Mouse (Mus musculus): ENCODE data around the gene Ube2m.

The Ube2m gene

GRCm38 (mm10) chr7:13034148-13034977, 3.7 kb downstream of the Ube2m start, which contains the start of gene Chmp2a:
Chmp2a (minus strand) TSS chr7:13034807.
- peak; percentile 96 for DNase-seq (ENCODE audit: inconsistent ontology term)

DNA sequence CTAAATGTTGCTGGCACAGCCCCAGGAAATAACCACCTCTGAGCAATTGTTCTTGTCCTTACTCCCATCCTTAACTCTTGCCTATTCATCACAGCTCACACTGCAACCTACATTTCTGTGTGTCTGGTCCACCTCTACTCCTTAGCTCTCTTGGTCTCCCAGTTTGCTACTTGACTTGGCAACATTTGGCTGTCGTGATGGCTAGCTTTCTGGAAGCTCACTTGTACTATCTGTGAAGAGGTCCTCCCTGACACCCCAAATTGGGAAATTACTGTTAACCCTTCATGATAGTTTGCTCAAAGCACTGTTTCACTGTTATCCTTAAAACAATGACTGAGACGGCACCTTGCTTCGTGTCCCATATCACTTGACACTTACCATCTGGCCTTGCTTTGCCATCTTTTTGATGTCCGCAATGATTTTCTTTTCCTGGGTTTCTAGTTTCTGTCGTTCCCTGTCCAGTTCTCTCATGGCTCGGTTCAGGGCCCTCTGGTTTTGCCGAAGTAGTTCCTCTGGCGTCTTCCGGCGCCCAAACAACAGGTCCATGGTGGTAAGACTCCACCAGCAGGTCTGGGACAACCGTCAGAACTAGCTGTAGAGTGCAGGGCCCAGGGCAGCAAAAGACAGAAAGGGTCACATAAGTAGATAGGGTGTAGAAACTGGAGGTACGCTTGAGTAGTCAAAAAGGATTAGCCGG, 4.5 kb downstream of the Ube2m start:
- peak; percentile 21 for DNase-seq (ENCODE audit: inconsistent ontology term)

- DNase-seq (ENCODE audit: inconsistent ontology term): no peak
Measured at GRCm38 (mm10) chr7:13032541-13032940, 5.5 kb downstream of the Ube2m start.

- DNase-seq (ENCODE audit: inconsistent ontology term): no peak
Measured at GRCm38 (mm10) chr7:13031983-13032382, 6.1 kb downstream of the Ube2m start.

DNA sequence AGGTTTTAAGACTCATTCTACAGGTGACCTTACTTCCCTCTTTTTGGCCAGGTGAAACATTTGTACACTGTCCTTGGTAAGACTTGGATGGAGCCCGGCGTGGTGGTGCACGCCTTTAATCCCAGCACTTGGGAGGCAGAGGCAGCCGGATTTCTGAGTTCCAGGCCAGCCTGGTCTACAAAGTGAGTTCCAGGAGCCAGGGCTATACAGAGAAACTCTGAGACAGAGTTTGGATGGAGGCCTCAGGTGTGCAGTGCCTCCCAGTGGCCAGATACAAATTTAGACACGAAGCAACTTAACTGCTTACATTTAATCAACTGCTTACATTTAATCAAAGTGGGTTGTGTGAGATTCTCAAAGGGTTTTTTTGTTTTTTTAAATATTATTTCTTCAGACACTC, 7.0 kb downstream of the Ube2m start:
- DNase-seq (ENCODE audit: inconsistent ontology term): no peak

DNA sequence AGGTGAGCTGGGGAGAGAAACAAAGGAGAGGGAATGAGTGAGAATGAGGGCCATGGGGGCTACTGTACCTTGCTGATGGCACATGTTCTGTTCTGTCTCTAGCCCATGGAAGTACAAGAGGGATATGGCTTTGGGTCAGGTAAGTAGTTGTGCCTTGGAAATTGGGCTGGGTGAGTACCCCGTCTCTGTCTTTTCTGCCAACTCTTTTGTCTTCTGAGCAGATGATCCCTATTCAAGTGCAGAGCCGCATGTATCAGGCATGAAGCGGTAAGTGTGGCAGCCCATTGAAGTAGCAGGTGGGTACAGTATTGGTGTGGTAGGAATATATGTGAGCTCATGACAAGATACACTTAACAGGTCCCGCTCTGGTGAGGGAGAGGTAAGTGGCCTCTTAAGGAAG, 9.1 kb downstream of the Ube2m start:
- DNase-seq (ENCODE audit: inconsistent ontology term): no peak

- DNase-seq (ENCODE audit: inconsistent ontology term): no peak
Measured at GRCm38 (mm10) chr7:13025511-13026112, 12.5 kb downstream of the Ube2m start.

GRCm38 (mm10) chr7:13024805-13025204, 13.3 kb downstream of the Ube2m start:
- peak; percentile 82 for DNase-seq (ENCODE audit: inconsistent ontology term)

DNA sequence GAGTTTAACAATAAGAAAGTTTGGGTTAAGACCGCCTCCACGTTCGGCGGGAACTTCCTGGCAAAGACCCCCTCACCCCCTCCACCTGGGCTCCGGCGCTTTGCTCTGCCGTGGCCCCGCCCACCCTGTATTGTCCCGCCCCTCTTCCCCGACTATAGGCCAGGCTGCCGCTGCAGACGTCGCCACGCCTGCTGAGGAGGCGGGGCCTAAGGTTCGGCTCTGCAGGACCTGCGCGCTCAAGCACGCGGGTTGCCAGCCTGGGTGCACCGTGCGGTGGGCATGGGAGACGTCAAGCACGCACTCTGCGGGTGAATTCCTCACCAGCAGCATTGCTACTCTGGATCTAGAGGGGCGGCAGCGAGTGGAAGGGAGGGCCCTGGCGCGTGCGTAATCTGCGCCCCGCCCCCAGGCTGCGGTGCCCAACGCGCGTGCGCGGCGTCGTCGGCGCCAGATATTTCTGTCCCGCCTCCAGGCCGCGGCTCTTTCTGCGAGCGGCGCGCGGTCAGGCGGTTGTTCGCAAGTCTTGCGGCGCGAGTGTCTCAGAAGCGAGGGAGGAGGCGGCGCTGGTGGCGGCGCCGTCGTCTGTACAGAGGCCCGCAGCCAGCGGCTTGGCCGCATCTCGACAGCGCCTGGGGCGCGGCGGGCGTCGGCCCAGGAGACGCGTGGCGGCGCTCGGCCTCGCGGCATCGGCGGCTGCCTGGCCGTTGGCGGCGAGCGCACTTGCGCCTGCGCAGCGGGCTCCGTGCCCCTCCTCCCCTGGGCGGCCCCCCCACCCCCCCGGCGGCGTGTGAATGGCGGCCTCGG, 13.9 kb downstream of the Ube2m start:
- peak; percentile 96 for DNase-seq (ENCODE audit: inconsistent ontology term)

DNA sequence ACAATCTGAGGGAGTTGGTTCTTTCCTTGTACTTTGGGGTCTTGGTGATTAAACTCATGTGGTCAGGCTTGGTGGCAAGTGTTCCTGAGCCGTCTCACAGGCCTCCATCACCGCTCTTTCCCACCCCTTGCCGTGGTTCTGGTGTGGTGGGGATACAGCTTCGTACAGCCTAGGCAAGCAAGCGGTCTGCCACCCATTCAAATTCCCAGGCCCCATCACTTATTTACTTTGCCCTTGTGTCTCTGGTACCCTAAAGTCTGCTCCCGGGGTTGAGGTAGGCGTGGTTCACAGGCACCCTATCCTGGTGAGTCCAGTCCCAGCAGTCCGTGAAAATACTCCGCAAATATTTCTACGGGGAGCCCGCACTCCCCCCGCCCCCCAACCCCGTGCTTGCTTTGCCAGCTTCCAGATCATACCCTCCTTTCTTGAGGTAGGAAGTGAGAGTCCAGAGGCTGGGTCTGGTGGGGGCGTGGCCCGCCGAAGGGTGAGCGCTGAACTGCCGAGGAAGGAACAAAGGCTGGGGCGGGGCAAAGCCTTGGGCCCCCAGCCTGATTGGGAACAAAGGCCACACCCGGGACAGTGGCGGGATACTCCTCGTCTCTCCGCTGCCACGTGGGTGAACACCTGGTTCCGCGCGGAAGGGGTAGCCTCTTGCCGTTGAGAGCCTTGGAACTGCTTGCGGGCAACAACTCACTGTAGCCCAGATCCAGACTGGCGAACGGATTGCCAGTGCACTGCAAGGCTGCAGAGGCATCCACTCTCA, 15.1 kb downstream of the Ube2m start:
- DNase-seq (ENCODE audit: inconsistent ontology term): peak; percentile 85

DNA sequence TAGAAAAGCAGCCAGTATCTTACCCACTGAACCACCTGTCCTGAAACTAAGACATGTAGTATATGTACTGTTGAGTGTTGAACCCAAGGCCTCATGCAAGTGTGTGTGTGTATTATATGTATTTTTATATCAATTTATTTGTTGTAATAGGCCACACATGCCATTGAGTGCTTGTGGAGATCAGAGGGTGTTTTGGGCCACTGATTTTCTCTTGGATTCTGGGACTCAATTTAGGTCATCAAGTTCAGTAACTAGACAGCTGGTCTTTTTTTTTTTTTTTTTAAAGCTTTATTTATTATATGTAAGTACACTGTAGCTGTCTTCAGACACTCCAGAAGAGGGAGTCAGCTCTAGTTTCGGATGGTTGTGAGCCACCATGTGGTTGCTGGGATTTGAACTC, 22.9 kb downstream of the Ube2m start:
- no peak for DNase-seq (ENCODE audit: inconsistent ontology term)

DNA sequence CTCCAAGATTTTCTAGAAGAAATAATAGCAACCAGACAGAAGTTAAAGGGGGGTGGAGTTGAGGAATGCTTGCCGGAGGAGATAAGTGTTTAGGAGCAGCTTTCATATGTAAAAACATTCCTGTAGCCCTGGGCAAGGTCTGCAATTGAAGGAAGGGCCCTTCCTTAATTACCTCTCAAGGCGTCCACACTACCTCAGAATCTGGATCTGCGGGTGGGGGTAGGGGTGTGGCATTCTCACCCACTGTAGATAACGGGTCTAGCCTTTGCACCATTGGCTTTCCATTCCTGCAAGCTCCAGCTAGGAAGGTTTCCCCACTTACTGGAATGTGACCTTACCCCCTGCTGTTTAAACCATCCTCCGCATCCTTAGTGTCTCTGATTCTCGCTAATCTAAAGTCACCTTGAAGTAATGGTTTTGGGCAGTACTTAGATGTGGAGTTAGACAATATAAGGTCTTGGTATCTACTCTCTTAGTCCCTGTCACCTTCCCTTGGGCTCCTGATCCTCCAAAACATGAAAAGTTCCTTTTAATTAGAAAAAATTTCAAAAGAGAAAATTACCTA, 23.7 kb downstream of the Ube2m start:
- DNase-seq (ENCODE audit: inconsistent ontology term): no peak

- no peak for DNase-seq (ENCODE audit: inconsistent ontology term)
Measured at GRCm38 (mm10) chr7:13013671-13014070, 24.4 kb downstream of the Ube2m start.

DNA sequence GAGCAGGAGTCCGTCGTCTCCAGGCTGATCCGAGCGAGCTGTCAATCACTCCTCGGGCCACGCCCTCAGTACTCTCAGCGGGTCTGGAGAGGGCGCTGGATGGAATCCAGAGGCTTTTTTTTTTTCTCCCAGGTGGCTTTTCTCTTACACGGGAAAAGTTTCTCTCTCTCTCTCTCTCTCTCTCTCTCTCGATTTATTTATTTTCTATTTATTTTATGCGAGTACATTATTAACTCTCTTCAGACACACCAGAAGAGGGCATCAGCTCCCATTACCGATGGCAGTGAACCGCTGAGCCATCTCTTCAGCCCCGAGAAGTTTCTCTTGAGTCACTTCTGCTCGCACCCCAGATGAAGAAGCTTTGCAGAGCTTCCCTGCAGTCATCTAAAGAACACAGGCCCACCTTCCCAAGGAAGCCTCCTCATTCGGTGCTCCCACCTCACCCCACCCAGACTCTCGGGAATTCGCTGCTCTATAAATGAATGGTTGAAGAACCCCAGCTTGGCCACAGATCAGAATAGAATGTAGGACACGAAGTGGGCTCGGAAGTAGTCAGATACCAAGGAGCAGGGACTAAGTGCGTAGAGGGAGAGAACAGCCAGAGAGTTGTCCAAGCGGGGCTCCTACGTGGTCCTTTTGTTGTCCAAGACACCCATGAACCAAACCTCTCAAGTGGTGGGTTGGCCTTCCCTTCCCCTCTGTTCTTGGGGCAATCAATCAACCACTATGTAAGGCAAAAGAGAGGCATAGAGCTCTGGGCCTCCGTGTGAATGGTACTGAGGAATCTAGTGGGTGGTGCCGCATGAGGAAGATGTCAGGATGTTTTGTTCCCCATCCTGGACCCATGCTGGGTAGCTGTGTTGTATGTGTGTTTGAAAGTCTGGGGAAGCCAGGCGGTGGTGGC, 27.8 kb downstream of the Ube2m start, which contains the start of gene Zbtb45:
Gene Zbtb45, minus strand, starts transcription at position 30 of the 904 bp plus-strand sequence.
- DNase-seq (ENCODE audit: inconsistent ontology term): peak; percentile 42

DNA sequence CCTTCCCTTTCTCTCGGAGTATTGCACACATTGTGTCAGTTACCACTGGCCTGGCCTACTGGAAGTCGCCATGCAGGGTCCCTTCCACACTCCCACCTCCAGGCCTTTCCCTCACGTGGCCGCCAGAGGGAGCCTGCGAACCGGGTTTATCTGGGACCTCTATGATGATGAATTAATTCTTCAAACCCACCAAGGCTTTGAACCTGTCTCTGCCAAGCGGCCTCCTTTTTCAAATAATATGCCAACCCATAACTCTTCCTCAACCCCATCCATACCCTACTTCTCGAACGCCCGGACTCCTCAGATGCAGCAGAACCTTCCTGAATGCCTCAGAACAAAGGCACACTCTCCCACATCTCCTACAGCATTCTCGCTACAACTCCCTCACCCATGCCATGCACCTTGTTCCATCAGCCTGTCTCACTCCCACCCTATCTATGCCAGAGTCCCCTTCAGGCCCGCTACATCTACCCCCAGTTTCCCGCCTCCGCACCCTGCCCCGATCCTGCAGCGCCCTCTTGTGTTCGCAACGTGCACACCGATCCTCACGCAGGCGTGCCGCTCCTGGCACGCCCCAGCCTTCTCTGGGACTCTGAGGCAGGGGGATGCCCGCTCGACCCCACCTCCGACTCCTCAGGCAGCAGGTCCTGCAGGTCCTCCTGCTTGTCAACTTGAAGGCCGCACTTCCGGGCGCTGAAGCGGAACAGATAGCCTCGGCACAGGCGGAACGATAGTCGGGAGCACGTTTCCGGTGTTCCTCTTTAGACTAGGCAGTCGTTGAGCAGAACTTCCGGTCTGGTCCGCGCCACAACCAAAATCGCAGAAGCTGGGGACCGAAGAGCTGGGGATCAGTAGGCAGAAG, 28.7 kb downstream of the Ube2m start:
- peak; percentile 92 for DNase-seq (ENCODE audit: inconsistent ontology term)

DNA sequence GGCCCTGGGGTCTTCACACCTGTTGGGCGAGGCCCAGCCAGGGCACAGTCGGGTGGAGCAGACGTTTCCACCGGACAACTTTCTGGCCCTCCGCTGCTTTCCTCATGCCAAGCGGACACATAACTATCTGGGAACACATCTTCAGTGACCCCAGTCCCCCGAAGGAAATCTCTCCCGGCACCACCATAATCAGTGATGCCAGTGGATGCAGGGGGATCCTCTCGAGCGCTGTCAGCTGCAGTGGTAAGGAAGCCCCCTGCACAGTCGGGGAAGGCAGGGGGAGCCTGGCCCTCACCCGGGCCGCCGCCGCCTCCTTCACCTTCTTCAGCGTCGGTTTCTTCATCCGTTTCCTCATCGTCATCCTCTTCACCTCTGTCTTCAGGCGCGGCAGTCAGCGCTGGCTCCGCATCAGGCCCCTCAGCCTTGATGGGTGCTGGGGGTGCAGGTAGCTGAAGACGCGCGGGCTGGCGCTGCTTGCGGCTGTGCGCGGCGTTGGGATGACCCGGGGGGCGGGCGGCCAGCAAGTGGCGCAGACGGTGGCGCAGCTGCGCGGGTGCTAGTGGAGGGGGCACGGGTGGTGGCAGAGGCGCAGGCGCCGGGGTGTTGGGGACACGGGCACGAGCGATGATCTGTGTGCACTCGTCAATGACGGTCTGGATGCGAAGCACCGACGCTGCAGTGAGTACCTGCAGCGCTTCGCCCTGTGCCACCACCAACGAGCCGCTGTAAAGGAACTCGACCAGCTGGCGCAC, 30.6 kb downstream of the Ube2m start:
- no peak for DNase-seq (ENCODE audit: inconsistent ontology term)

DNA sequence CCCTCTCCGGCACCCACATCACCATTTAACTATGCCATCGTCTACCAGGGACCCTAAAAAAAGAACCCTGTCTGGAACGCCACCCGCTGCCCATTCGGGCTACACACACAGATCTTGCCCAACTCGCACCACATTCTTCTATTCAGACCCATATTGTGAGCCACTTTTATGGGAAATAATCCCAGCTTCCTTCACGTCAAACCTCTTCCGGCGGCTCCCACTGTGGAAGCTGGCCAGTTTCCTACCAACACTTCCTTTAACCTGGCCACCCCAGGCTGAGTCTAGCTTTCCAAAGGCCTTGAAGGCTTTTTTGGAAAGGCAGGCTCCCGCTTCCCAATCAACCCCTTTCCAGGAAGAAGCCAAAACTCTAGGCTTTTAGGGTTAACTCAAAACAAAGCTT, 31.5 kb downstream of the Ube2m start:
- DNase-seq (ENCODE audit: inconsistent ontology term): no peak

DNA sequence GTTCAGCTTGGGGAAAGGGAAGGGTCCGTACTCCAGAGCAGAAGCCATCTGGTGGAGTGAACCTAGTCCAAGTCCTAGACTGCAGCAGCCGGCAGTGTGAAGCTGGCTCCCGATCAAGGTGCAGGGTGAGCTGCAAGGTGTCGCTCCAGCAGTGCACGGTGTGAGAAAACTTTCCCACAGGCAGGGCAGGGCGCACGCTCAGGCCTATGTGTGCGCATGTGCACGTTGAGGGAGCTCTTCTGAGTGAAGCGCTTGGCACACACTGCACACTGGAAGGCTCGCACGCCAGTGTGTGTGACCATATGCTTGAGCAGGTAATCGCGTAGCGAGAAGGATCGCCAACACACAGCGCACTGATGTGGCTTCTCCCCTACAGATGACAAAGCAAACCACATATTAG, 32.1 kb downstream of the Ube2m start:
- no peak for DNase-seq (ENCODE audit: inconsistent ontology term)
